Mouse (Mus musculus) liver, embryonic 14.5 days (tissue): Measurements from ENCODE around the gene Gm43064. TPM values are rescaled to one million over a fixed set of nuclear protein-coding genes. Genes with fewer than 3 reads are reported as not detected.

ENCODE experiments used
- ATAC-seq: fragments of 200-750 bp; cut with Nextera tagmentation; 2 replicates; pipeline ENCODE4 v1.8.0; 2017; ENCODE audit warnings: moderate number of reproducible peaks, mild to moderate bottlenecking, moderate library complexity; ENCODE audit not compliant: insufficient read depth
- DNase-seq, 3 experiments: peaks; one replicate each; pipeline ENCODE4 v3.0.0-alpha.2; 2012 to 2013; ENCODE audit warnings: low read depth in 3 of 3, low spot score in 3 of 3
- H3K27ac ChIP-seq: fragments of 300-500 bp; sonication (generic); 2 replicates; pipeline ENCODE4 v1.5.1; 2014; ENCODE audit warnings: moderate library complexity, mild to moderate bottlenecking, control low read depth, inconsistent platforms
- H3K27me3 ChIP-seq: fragments of 300-500 bp; sonication (generic); 2 replicates; pipeline ENCODE4 v1.6.1; 2014; ENCODE audit warnings: mild to moderate bottlenecking, low read length, moderate library complexity; ENCODE audit not compliant: control insufficient read depth, insufficient read depth
- H3K36me3 ChIP-seq: fragments of 300-500 bp; sonication (generic); replicated peaks from 2 replicates; pipeline ENCODE4 v1.6.1; 2014; ENCODE audit warnings: low read depth; ENCODE audit not compliant: control insufficient read depth, insufficient read depth
- H3K4me1 ChIP-seq, 2 experiments: fragments of 200-500 bp in 1 of 2; fragments of 300-500 bp in 1 of 2; sonication (generic) in 1 of 2; replicated peaks; 2 replicates each; pipeline ENCODE4 v1.6.1; 2012 to 2014; ENCODE audit warnings: antibody characterized with exemption in 1 of 2, inconsistent platforms in 1 of 2, low read length in 1 of 2; ENCODE audit not compliant: control insufficient read depth in 2 of 2, insufficient read depth in 2 of 2
- H3K4me2 ChIP-seq: fragments of 300-500 bp; sonication (generic); 2 replicates; pipeline ENCODE4 v1.6.1; 2014; ENCODE audit warnings: low read depth, mild to moderate bottlenecking, control low read depth, moderate library complexity
- H3K4me3 ChIP-seq, 2 experiments: fragments of 200-500 bp in 1 of 2; fragments of 300-500 bp in 1 of 2; sonication (generic) in 1 of 2; 2 replicates each; pipeline ENCODE4 v1.5.1; 2012 to 2014; ENCODE audit warnings: low read depth in 2 of 2, low read length in 2 of 2, mild to moderate bottlenecking in 2 of 2, control low read depth in 1 of 2, inconsistent platforms in 1 of 2, moderate library complexity in 1 of 2; ENCODE audit not compliant: insufficient read depth in 1 of 2
- H3K9ac ChIP-seq: fragments of 300-500 bp; sonication (generic); replicated peaks from 2 replicates; pipeline ENCODE4 v1.6.1; 2014; ENCODE audit warnings: mild to moderate bottlenecking, control low read depth, moderate library complexity
- H3K9me3 ChIP-seq: fragments of 300-500 bp; sonication (generic); 2 replicates; pipeline ENCODE4 v1.6.1; 2016; ENCODE audit warnings: low read length, mixed read lengths; ENCODE audit not compliant: control insufficient read depth
- CTCF ChIP-seq: IDR thresholded peaks from 2 replicates; pipeline ENCODE4 v1.5.1; 2016; ENCODE audit warnings: antibody characterized with exemption, low read depth, control low read depth
- EP300 ChIP-seq: IDR thresholded peaks from 2 replicates; pipeline ENCODE4 v1.6.1; 2016; ENCODE audit warnings: antibody characterized with exemption, low read depth
- WGBS: fragments of 180-500 bp; shearing (Covaris S2); extraction: QIAGEN DNeasy Blood & Tissue Kit; methylation state at CpG from one replicate; pipeline ENCODE4 v1.1.7; 2014; ENCODE audit not compliant: insufficient replicate concordance; 5-methylcytosine and 5-hydroxymethylcytosine counted together
- polyA plus RNA-seq, 2 experiments: library from polyadenylated mRNA; depleted of rRNA in 1 of 2; stranded (reverse) in 1 of 2; unstranded in 1 of 2; fragments of >200 nt; fragmentation: Nextera tagmentation in 1 of 2; extraction: Ambion mirVana in 1 of 2; gene quantifications; 2 replicates each; pipeline versions ENCODE4 v1.2.1 to v1.2.3; 2012 to 2014

Gene Gm43064
- polyA plus RNA-seq, 2 experiments = 0.10 to 1.6 TPM

GRCm38 (mm10) chr3:103857036-103857805 lies 47.8 kb downstream of the Gm43064 start:
- no peak overlapping the region for H3K4me3 ChIP-seq
- ATAC-seq (no peak), DNase-seq (no peak)
- H3K27me3 ChIP-seq = no peaks in the 10 kb centered on the region
- H3K36me3 ChIP-seq = no peaks in the 10 kb centered on the region
- H3K4me2 ChIP-seq = no peak overlapping the region
- H3K9me3 ChIP-seq = no peaks in the 10 kb centered on the region
- 60% methylated on average over 7 of the region's 7 CpGs for WGBS
- no peak for TF ChIP-seq CTCF
- no peak for TF ChIP-seq EP300
- H3K4me1 ChIP-seq = peaks cover 0 to 4% of the 10 kb centered on the region in 2 experiments; a peak in 1 of 4 replicates
- H3K27ac ChIP-seq = no peak overlapping the region
- H3K9ac ChIP-seq = no peak overlapping the region

- 78% methylated on average over 6 of the region's 6 CpGs for WGBS
- no peak for ATAC-seq
- H3K4me2 ChIP-seq = no peak overlapping the region
- no peaks in the 10 kb centered on the region for H3K9me3 ChIP-seq
- no peak overlapping the region for H3K27ac ChIP-seq
- H3K9ac ChIP-seq = no peak overlapping the region
- H3K4me1 ChIP-seq = peaks cover 0 to 4% of the 10 kb centered on the region in 2 experiments; a peak in 1 of 4 replicates
- no peaks in the 10 kb centered on the region for H3K36me3 ChIP-seq
- no peak overlapping the region for H3K4me3 ChIP-seq
- DNase-seq = no peak
- H3K27me3 ChIP-seq = no peaks in the 10 kb centered on the region
- TF ChIP-seq CTCF = no peak
- TF ChIP-seq EP300 = no peak
Measured at GRCm38 (mm10) chr3:103857977-103858563, 48.7 kb downstream of the Gm43064 start.

- no peaks in the 10 kb centered on the region for H3K9me3 ChIP-seq
- H3K27ac ChIP-seq = no peak within 1 kb of the TSS
- H3K4me3 ChIP-seq = 0 out of 4 replicates have a peak within 1 kb of the TSS, but pooled peaks of 1 of the 2 experiments have one; percentile 5
Measured at GRCm38 (mm10) chr3:103858881-103859801, 49.8 kb downstream of the Gm43064 start, which contains the start of gene Ptpn22. Ptpn22 (plus strand) TSS chr3:103859795.

GRCm38 (mm10) chr3:103859851-103860391 lies 50.5 kb downstream of the Gm43064 start:
- Histone ChIP-seq H3K9me3 (no peaks in the 10 kb centered on the region), H3K27me3 (no peaks in the 10 kb centered on the region), H3K4me3 (0 out of 4 replicates have a peak overlapping the region, but pooled peaks of 1 of the 2 experiments have one; percentile 5), H3K4me1 (peaks cover 0 to 4% of the 10 kb centered on the region in 2 experiments; a peak in 1 of 4 replicates), H3K9ac (no peak overlapping the region), H3K27ac (no peak overlapping the region), H3K36me3 (no peaks in the 10 kb centered on the region), H3K4me2 (peak overlapping the region; percentile 38)
- TF ChIP-seq CTCF (no peak), EP300 (no peak)
- 16% methylated on average over 6 of the region's 6 CpGs for whole genome bisulfite sequencing
- DNase-seq = no peak
- ATAC-seq = 0 out of 2 replicates have a peak, but pooled peaks have one; percentile 13

More at GRCm38 (mm10) chr3:103858881-103859801, 49.8 kb downstream of the Gm43064 start, which contains the start of gene Ptpn22:
- Histone ChIP-seq H3K36me3 (no peaks in the 10 kb centered on the region), H3K4me1 (peaks cover 0 to 4% of the 10 kb centered on the region in 2 experiments; a peak in 1 of 4 replicates), H3K27me3 (no peaks in the 10 kb centered on the region), H3K9ac (no peak within 1 kb of the TSS), H3K4me2 (peak within 1 kb of the TSS; percentile 38)
- TF ChIP-seq EP300 (no peak), CTCF (no peak)
- WGBS = 21% methylated on average over 12 of the region's 12 CpGs
- DNase-seq (no peak), ATAC-seq (no peak)
